Mouse (Mus musculus) ES-Bruce4 (cell line): ENCODE results near the gene Gsto2.

Experiments used
- CTCF ChIP-seq: IDR thresholded peaks from one replicate; pipeline ENCODE4 v1.8.1; 2011; ENCODE audit warnings: low read depth, low read length
- EP300 ChIP-seq: IDR thresholded peaks from 2 replicates; pipeline ENCODE4 v1.6.1; 2011; ENCODE audit warnings: low read depth, low read length; ENCODE audit not compliant: insufficient read depth

- TF ChIP-seq CTCF (no peak), EP300 (no peak)
These were observed 15.6 kb upstream of the Gsto2 start for GRCm38 (mm10) chr19:47849735-47850134.
